Mouse (Mus musculus) midbrain, postnatal 0 days (tissue): ENCODE measurements around the gene Acp5. TPM values are rescaled to one million over a fixed set of nuclear protein-coding genes. Genes with fewer than 3 reads are reported as not detected.

Experiments used
- ATAC-seq: fragments of 200-750 bp; cut with Nextera tagmentation; 2 replicates; pipeline ENCODE4 v1.8.0; 2017; ENCODE audit warnings: moderate number of reproducible peaks, mild to moderate bottlenecking, moderate TSS enrichment, moderate library complexity; ENCODE audit not compliant: low FRiP score
- DNase-seq: peaks from one replicate; pipeline ENCODE4 v3.0.0-alpha.2; 2015; ENCODE audit warnings: low spot score
- H3K27ac ChIP-seq: fragments of 300-500 bp; sonication (generic); 2 replicates; pipeline ENCODE4 v1.5.1; 2014; ENCODE audit warnings: low read depth, mild to moderate bottlenecking, low read length, mixed read lengths
- H3K27me3 ChIP-seq: fragments of 300-500 bp; sonication (generic); 2 replicates; pipeline ENCODE4 v1.6.1; 2014; ENCODE audit warnings: low read length, control low read depth, mixed read lengths; ENCODE audit not compliant: insufficient read depth
- H3K36me3 ChIP-seq: fragments of 300-500 bp; sonication (generic); 2 replicates; pipeline ENCODE4 v1.6.1; 2014; ENCODE audit warnings: low read length, control low read depth, mixed read lengths; ENCODE audit not compliant: insufficient read depth
- H3K4me1 ChIP-seq: fragments of 300-500 bp; sonication (generic); 2 replicates; pipeline ENCODE4 v1.6.1; 2014; ENCODE audit warnings: mild to moderate bottlenecking, control low read depth, antibody characterized with exemption, low read length, mixed read lengths; ENCODE audit not compliant: insufficient read depth
- H3K4me2 ChIP-seq: fragments of 300-500 bp; sonication (generic); 2 replicates; pipeline ENCODE4 v1.6.1; 2014; ENCODE audit warnings: low read depth, mild to moderate bottlenecking, low read length, mixed read lengths; ENCODE audit not compliant: poor library complexity, severe bottlenecking
- H3K4me3 ChIP-seq: fragments of 300-500 bp; sonication (generic); 2 replicates; pipeline ENCODE4 v1.5.1; 2014; ENCODE audit warnings: low read depth, mild to moderate bottlenecking, low read length, moderate library complexity
- H3K9ac ChIP-seq: fragments of 300-500 bp; sonication (generic); replicated peaks from 2 replicates; pipeline ENCODE4 v1.6.1; 2014; ENCODE audit warnings: mild to moderate bottlenecking, low read length, moderate library complexity, mixed read lengths; ENCODE audit not compliant: poor library complexity, severe bottlenecking
- H3K9me3 ChIP-seq: fragments of 300-500 bp; sonication (generic); 2 replicates; pipeline ENCODE4 v1.6.1; 2016; ENCODE audit warnings: low read length, control low read depth
- CTCF ChIP-seq: IDR thresholded peaks from 2 replicates; pipeline ENCODE4 v1.5.1; 2016; ENCODE audit warnings: antibody characterized with exemption, mild to moderate bottlenecking
- WGBS: fragments of 180-500 bp; shearing (Covaris S2); extraction: QIAGEN DNeasy Blood & Tissue Kit; methylation state at CpG from one replicate; pipeline ENCODE4 v1.1.7; 2014; 5-methylcytosine and 5-hydroxymethylcytosine counted together
- polyA plus RNA-seq: library from polyadenylated mRNA; unstranded; fragments of >200 nt; fragmentation: Nextera tagmentation; extraction: Ambion mirVana; gene quantifications from 2 replicates; pipeline ENCODE4 v1.2.1, GENCODE M21; 2015
- total RNA-seq: library from RNA; depleted of rRNA; stranded (reverse); fragments of >200 nt; gene quantifications from 2 replicates; pipeline ENCODE4 v1.2.3, GENCODE M21; 2014

Gene Acp5
- total and polyA plus RNA-seq, 2 experiments from 2014 or later, result 0.47 to 2.9 TPM

DNA sequence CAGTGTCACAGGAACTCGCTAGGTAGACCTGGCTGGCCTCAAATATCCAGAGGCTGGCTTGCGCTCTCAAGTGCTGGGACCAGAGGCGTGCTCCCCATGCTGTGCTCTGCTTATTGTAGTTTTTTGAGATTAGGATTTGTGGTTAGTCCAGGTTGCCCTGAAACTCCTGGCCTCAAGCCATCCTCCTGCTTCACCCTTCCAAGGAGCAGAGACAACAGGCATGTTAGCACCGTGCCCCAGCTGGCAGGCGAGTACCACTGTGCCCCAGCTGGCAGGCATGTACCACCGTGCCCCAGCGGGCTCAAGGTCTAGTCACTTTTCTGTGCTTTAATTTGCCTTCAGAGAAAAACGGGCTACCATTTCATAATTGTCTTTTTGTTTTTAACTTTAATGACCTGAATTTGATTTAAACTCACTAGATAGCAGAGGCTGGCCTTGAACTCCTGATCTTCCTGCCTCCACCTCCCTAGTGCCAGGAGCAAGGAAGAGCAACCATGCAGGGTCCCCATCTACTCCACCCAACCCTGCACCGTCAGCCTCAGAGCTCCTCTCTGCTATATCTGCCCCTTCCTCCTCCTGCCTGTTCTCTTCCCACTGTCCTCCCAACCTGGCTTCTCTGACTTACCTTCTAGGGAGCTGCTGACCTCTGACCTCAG lies 395 bp downstream of the Acp5 start:
- no peaks in the 10 kb centered on the region for H3K36me3 ChIP-seq
- no peaks in the 10 kb centered on the region for H3K9me3 ChIP-seq
- no peak overlapping the region for H3K27ac ChIP-seq
- H3K27me3 ChIP-seq, result peaks cover 22% of the 10 kb centered on the region
- H3K4me3 ChIP-seq, result no peak overlapping the region
- TF ChIP-seq CTCF, result no peak
- WGBS, result 79% methylated on average over 9 of the region's 9 CpGs
- no peak overlapping the region for H3K9ac ChIP-seq
- DNase-seq (no peak), ATAC-seq (no peak)
- no peaks in the 10 kb centered on the region for H3K4me1 ChIP-seq
- no peak overlapping the region for H3K4me2 ChIP-seq

DNA sequence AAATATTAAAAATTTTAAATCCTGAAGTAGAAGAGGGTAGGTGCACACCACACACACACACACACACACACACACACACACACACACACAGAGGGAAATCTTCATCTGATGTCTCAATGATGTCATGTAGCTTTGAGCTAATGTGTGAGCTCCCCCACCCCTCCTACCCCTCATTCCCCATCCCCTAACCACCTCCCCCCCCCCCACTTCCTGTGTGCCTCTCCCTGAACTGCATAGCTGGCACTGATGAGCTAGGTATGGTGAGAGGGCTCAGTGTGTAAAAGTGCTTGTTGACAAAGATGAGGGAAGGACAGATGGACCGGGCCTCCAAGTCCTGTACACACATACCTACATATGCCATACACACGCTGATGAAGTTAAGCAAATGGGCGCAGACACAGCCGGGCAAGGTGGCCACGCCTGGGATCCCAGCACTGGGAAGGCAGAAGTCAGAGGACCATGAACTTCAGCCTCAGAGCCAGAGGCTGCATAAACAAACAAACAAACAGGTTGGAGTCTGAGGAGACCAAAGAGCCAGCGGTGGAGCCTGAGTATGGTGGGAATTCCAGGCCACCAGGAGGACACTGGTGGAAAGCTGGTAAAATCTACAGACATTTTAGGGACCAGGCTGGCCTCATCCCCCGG lies 1.1 kb downstream of the Acp5 start:
- Histone ChIP-seq H3K36me3 (no peaks in the 10 kb centered on the region), H3K9me3 (no peaks in the 10 kb centered on the region), H3K4me2 (no peak overlapping the region), H3K4me3 (no peak overlapping the region), H3K4me1 (no peaks in the 10 kb centered on the region), H3K9ac (no peak overlapping the region), H3K27ac (no peak overlapping the region), H3K27me3 (peaks cover 22% of the 10 kb centered on the region)
- 89% methylated on average over 7 of the region's 7 CpGs for WGBS
- TF ChIP-seq CTCF, result no peak
- no peak for ATAC-seq
- DNase-seq, result no peak

DNA sequence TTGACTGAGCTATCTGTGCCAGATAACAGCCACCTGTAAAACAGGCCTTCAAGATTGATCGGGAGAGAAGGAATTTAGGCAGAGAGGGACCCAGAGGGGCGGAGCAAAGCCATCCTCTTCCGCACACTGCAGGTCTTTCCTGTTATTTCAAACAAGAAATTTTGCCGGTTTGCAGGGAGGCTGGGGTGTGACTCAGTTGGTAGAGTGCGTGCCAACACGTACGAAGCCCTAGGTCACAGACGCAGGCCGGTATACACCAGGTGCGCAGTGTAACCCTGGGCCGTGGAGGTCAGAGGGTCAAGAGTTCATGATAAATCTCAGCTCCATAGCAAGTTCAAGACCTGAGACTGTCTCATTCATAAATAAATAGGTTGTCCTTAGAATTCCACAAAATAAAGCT lies 3.3 kb downstream of the Acp5 start:
- no peak for ATAC-seq
- H3K27me3 ChIP-seq, result peaks cover 22% of the 10 kb centered on the region
- DNase-seq, result no peak
- WGBS, result 58% methylated on average over 11 of the region's 11 CpGs
- H3K4me1 ChIP-seq, result no peaks in the 10 kb centered on the region
- no peaks in the 10 kb centered on the region for H3K9me3 ChIP-seq
- no peak for TF ChIP-seq CTCF
- no peak overlapping the region for H3K9ac ChIP-seq
- H3K4me3 ChIP-seq, result peak overlapping the region; percentile 10; the same call in 1 of the 2 replicates
- no peak overlapping the region for H3K27ac ChIP-seq
- no peaks in the 10 kb centered on the region for H3K36me3 ChIP-seq
- H3K4me2 ChIP-seq, result peak overlapping the region; percentile 26

DNA sequence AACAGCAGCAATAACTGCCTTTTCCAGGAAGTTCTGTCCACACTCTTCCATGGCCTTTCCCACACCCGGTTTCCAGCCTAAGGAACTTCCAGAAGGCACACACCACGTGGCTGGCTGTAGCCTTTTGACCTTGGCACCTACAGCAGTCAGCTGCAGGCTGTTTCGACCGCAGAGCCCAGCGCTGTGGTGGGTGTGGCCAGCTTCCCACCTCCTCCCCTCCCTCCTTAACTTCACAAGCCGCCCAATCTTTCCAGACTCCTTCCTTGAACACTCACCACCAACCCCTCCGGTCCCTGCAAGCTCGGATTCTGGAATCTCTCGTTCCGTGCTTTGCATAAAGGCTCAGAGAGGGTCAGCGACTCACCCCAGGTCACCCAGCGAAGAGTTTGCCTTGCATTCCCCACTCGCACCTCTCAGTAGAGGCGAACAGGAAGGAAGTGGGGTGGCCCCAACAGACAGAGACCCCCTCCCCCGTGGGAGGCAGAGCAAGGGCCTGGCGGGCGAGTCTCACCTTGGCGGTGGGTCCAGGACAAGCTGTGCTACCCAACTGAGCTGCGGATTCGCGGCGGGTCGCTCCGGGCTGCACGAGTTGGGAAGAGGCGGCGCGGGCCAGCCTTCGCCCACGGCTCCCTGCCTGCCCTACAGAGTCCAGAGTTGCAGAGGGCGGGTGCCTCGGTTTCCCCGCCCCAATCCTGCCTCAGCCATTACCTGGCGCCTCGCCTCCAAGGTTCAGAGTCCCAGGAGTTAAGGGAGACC lies 4.1 kb downstream of the Acp5 start:
- Histone ChIP-seq H3K4me1 (no peaks in the 10 kb centered on the region), H3K9me3 (no peaks in the 10 kb centered on the region), H3K4me3 (peak overlapping the region; percentile 10), H3K9ac (no peak overlapping the region), H3K27me3 (peaks cover 22% of the 10 kb centered on the region), H3K4me2 (peak overlapping the region; percentile 26), H3K27ac (no peak overlapping the region), H3K36me3 (no peaks in the 10 kb centered on the region)
- no peak for ATAC-seq
- WGBS, result 2% methylated on average over 32 of the region's 35 CpGs
- no peak for TF ChIP-seq CTCF
- DNase-seq, result no peak

DNA sequence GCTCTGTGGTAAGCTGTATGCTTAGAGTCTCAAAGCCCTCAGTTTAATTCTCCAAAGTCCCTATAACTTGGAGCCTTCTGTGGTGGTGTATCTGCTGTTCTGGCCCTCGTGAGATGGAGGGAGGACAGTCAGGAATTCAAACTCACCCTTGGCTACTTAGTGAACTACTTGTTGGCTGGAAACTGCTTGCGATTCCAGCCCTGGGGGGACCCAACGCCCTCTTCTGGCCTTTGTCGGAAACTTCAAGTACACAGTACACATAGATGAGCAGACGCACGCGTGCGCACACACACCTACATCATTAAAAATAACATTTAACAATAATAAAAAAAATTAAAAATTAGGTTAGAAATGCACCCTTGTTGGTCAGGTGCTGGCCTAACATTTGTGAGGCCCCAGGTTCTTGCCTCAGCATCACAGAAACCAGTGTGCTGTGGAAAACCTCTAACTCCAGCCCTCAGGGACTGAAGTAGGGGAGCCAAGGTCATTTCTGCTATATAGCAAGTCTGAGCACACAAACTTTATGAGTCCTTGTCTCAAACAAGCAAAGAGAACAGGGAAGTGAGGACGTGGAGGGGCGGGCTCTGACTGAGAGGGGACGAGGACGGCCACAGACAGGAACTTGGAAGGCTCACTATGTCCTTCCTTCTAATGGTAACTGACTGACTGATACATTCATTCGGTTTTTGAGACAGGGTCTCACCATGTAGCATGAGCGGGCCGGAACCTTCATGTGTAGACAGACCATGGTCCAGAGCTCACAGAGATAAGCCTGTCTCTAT lies 10.1 kb downstream of the Acp5 start:
- no peaks in the 10 kb centered on the region for H3K4me1 ChIP-seq
- DNase-seq (no peak), ATAC-seq (no peak)
- H3K4me3 ChIP-seq, result no peak overlapping the region
- peaks cover 1% of the 10 kb centered on the region; the same call in 1 of the 2 replicates for H3K27me3 ChIP-seq
- no peaks in the 10 kb centered on the region for H3K36me3 ChIP-seq
- no peak overlapping the region for H3K4me2 ChIP-seq
- TF ChIP-seq CTCF, result no peak
- H3K27ac ChIP-seq, result no peak overlapping the region
- no peaks in the 10 kb centered on the region for H3K9me3 ChIP-seq
- no peak overlapping the region for H3K9ac ChIP-seq
- WGBS, result 87% methylated on average over 15 of the region's 15 CpGs
